Mouse (Mus musculus): ENCODE results near the gene Cpm. TPM values are rescaled to one million over a fixed set of nuclear protein-coding genes. Genes with fewer than 3 reads are reported as not detected.
A peak's percentile ranks its signal among the peaks of the same experiment; 100 is the strongest.

Gene Cpm
- polyA plus RNA-seq, 1 experiment from 2014 or later, result 6.2 TPM

GRCm38 (mm10) chr10:117643711-117644428 is 14.6 kb downstream of the Cpm start:
- no peaks in the 10 kb centered on the region for H3K27me3 ChIP-seq
- no peak overlapping the region for H3K4me2 ChIP-seq
- H3K27ac ChIP-seq (replicated peaks), result no peak overlapping the region
- H3K9me3 ChIP-seq, result no peaks in the 10 kb centered on the region
- no peak overlapping the region for H3K4me3 ChIP-seq
- peaks cover 21% of the 10 kb centered on the region for H3K4me1 ChIP-seq (replicated peaks)
- ATAC-seq (ENCODE audit: low read depth), result no peak
- no peaks in the 10 kb centered on the region for H3K36me3 ChIP-seq
- H3K9ac ChIP-seq, result no peak overlapping the region
- WGBS, result 78% methylated on average over 12 of the region's 12 CpGs

GRCm38 (mm10) chr10:117644429-117644748 is 15.1 kb downstream of the Cpm start:
- Histone ChIP-seq H3K4me3 (no peak overlapping the region), H3K36me3 (no peaks in the 10 kb centered on the region), H3K9ac (no peak overlapping the region), H3K4me2 (no peak overlapping the region), H3K27ac (replicated peaks) (no peak overlapping the region), H3K27me3 (no peaks in the 10 kb centered on the region), H3K9me3 (no peaks in the 10 kb centered on the region), H3K4me1 (replicated peaks) (peaks cover 21% of the 10 kb centered on the region)
- ATAC-seq (ENCODE audit: low read depth), result no peak
- WGBS, result 70% methylated on average over 8 of the region's 8 CpGs

DNA sequence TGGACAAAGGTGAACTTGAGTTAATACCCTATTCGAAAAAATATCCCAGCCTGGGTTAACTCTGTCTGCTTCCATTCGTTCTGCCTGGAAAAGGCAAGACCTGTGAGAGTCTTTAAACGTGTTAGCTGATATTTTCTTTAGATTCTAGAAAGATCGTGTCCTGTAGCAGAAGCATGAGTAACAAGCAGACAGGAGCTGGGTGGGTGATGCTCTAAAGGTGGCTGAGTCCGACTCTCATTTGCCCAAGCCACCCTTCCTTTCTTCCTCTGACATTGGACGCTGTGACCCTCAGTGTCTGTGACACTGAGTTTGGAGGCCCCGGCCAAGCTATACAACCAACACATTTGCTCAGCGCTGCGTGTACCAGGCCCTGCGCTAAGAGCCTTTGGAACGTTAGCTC is 15.5 kb downstream of the Cpm start:
- 82% methylated on average over 11 of the region's 11 CpGs for whole genome bisulfite sequencing

DNA sequence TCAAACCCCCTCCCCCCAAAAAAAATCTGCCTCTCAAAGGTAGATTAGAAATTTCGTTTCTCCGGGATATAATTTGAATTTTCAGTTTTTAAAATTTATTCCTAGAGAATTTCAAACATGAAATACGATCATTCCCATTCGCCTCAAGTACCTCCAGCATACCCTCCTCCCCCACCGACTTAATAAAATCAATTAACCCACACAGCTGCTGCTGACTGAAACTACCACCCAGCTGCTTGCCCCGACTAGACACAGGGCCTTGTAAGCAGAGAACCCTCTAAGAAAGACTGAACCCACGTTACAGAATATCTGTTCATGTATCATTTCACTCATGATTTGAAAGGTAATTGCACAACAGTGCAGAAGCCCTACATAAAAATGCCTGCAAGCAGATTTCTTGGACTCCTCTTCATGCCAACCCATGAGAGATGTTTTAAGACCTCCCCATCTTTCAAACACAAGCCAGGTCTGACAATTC is 16.2 kb downstream of the Cpm start:
- Histone ChIP-seq H3K27me3 (no peaks in the 10 kb centered on the region), H3K27ac (replicated peaks) (no peak overlapping the region), H3K9ac (no peak overlapping the region), H3K9me3 (no peaks in the 10 kb centered on the region), H3K36me3 (no peaks in the 10 kb centered on the region), H3K4me3 (no peak overlapping the region), H3K4me2 (no peak overlapping the region), H3K4me1 (replicated peaks) (peaks cover 21% of the 10 kb centered on the region)
- ATAC-seq (ENCODE audit: low read depth), result no peak
- 52% methylated on average over 7 of the region's 7 CpGs for WGBS

More for the DNA sequence above, 15.5 kb downstream of the Cpm start:
- Histone ChIP-seq H3K4me1 (replicated peaks) (peaks cover 21% of the 10 kb centered on the region), H3K4me3 (no peak overlapping the region), H3K36me3 (no peaks in the 10 kb centered on the region), H3K9me3 (no peaks in the 10 kb centered on the region), H3K27me3 (no peaks in the 10 kb centered on the region), H3K4me2 (no peak overlapping the region), H3K9ac (no peak overlapping the region), H3K27ac (replicated peaks) (no peak overlapping the region)
- ATAC-seq (ENCODE audit: low read depth), result no peak

DNA sequence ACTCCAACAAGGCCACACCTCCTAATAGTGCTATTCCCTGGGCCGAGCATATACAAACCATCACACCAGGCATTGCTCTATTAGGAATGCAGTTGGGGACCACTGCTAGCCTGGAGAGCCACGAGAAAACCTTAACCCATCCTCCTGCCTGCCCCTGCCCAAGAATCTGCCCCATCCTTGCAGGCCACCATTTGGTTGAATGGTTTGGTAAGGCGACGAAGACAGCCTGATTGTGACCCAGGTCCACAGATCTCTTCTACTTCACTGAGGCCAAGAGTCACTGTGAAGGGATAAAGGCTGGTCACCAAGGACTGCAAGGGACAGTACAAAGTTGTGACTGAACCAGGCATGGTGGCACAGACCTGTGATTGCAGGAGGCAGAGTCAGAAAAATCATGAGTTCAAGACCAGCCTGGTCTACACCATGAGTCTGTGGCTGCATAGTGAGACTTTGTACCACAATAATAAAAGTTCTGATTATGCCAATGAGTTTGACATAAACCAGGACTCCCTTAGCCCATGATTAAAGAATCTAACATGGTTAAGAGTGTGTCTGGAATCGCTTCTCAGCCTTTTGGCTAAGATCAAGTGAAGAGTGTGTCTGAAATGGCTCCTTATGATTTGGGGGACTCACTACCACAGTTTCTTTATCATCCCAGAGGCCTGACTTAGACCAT is 17.3 kb downstream of the Cpm start:
- 90% methylated on average over 5 of the region's 5 CpGs for WGBS
- Histone ChIP-seq H3K4me2 (no peak overlapping the region), H3K4me3 (no peak overlapping the region), H3K4me1 (replicated peaks) (peaks cover 21% of the 10 kb centered on the region), H3K9me3 (no peaks in the 10 kb centered on the region), H3K9ac (no peak overlapping the region), H3K27me3 (no peaks in the 10 kb centered on the region), H3K36me3 (no peaks in the 10 kb centered on the region), H3K27ac (replicated peaks) (no peak overlapping the region)
- peak; percentile 17; the same call in 1 of the 2 replicates for ATAC-seq (ENCODE audit: low read depth)

DNA sequence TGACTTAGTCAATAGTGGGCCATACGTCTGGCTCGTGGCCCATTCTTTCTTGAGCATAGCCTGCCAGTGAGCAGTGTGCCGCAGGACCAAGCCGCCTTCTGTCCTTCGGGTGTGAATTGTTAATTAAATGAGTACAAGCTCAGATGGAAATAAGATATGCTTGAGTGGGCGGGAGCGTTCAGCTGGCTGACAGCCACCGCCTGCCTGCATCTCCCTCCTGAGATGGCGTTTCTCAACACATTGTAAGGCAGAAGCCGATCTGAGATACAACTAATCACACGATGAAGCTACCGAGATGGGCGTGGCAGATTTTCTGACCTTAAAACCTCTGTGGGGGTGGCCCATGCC is 17.8 kb downstream of the Cpm start:
- Histone ChIP-seq H3K27ac (replicated peaks) (no peak overlapping the region), H3K4me3 (no peak overlapping the region), H3K27me3 (no peaks in the 10 kb centered on the region), H3K9ac (no peak overlapping the region), H3K9me3 (no peaks in the 10 kb centered on the region), H3K36me3 (no peaks in the 10 kb centered on the region), H3K4me1 (replicated peaks) (peaks cover 21% of the 10 kb centered on the region), H3K4me2 (no peak overlapping the region)
- peak; percentile 51; the same call in 1 of the 2 replicates for ATAC-seq (ENCODE audit: low read depth)
- 50% methylated on average over 13 of the region's 13 CpGs for WGBS

- Histone ChIP-seq H3K4me3 (no peak overlapping the region), H3K27me3 (no peaks in the 10 kb centered on the region), H3K4me1 (replicated peaks) (peaks cover 21% of the 10 kb centered on the region), H3K9me3 (no peaks in the 10 kb centered on the region), H3K36me3 (no peaks in the 10 kb centered on the region), H3K9ac (no peak overlapping the region), H3K27ac (replicated peaks) (no peak overlapping the region), H3K4me2 (no peak overlapping the region)
- no peak for ATAC-seq (ENCODE audit: low read depth)
- 86% methylated on average over 2 of the region's 2 CpGs for WGBS
Measured at GRCm38 (mm10) chr10:117647964-117648472, 18.7 kb downstream of the Cpm start.

DNA sequence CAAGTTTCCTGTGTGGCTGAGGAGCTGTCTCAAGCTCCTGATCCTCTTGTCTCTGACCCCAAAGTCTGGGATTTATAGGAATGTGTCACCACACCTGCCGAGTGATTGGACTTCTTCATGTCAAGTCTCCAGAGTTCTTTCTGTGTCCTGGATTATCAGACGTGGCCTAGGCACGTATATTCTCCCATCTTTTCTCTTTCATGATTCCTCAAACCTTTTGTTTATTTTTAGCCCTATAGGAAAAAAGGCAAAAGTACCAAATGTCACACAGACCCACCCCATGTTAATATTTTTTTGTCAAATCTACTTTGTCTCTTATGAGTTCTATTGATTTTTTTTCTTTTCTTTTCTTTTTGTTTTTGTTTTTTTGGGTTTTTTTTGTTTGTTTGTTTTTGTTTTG is 19.3 kb downstream of the Cpm start:
- WGBS, result 93% methylated on average over 3 of the region's 3 CpGs
- Histone ChIP-seq H3K4me2 (no peak overlapping the region), H3K4me1 (replicated peaks) (peaks cover 20% of the 10 kb centered on the region), H3K9me3 (no peaks in the 10 kb centered on the region), H3K36me3 (no peaks in the 10 kb centered on the region), H3K27me3 (no peaks in the 10 kb centered on the region), H3K4me3 (no peak overlapping the region), H3K27ac (replicated peaks) (no peak overlapping the region), H3K9ac (no peak overlapping the region)
- no peak for ATAC-seq (ENCODE audit: low read depth)

DNA sequence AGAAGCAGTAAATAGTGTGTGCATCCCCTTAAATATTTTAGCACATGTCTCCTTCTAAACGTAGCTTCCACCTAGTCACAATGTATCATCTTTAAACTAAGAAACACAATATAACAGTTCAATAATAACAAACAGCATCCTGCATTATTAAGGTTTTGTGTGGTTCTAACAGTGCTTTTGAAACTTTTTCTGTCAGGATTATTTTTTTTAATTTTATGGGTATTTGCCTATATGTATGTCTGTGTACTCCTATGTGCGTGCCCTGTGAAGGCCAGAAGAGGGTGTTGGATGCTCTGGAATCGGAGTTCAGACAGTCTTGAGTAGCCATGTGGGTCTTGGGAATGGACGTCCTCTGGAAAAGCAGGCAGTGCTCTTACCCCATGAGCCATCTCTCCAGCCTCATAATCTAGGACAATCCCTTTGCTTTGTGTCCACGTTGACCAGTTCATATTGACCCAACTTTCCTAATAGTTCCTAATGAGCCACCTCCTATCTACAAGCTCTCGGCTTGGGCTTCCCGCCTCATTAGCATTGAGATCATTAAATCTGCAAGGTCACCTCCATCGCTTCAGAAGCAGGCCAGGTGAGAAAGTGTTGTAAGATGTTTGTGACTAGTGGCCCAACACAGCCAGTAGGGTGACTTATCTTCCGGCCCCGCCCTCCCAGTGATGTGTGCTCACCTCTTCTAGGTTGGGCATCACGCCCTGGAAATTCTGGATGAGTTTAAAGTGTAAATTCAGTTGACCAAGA is 20.2 kb downstream of the Cpm start:
- Histone ChIP-seq H3K9ac (no peak overlapping the region), H3K27me3 (no peaks in the 10 kb centered on the region), H3K4me3 (no peak overlapping the region), H3K9me3 (no peaks in the 10 kb centered on the region), H3K4me1 (replicated peaks) (peaks cover 12% of the 10 kb centered on the region), H3K27ac (replicated peaks) (no peak overlapping the region), H3K36me3 (no peaks in the 10 kb centered on the region), H3K4me2 (no peak overlapping the region)
- 87% methylated on average over 11 of the region's 11 CpGs for WGBS
- ATAC-seq (ENCODE audit: low read depth), result no peak

GRCm38 (mm10) chr10:117650042-117650655 is 20.8 kb downstream of the Cpm start:
- H3K4me3 ChIP-seq, result no peak overlapping the region
- H3K36me3 ChIP-seq, result no peaks in the 10 kb centered on the region
- WGBS, result 92% methylated on average over 12 of the region's 12 CpGs
- no peak overlapping the region for H3K27ac ChIP-seq (replicated peaks)
- H3K27me3 ChIP-seq, result no peaks in the 10 kb centered on the region
- H3K4me1 ChIP-seq (replicated peaks), result peaks cover 12% of the 10 kb centered on the region
- no peak overlapping the region for H3K9ac ChIP-seq
- H3K9me3 ChIP-seq, result no peaks in the 10 kb centered on the region
- no peak overlapping the region for H3K4me2 ChIP-seq
- no peak for ATAC-seq (ENCODE audit: low read depth)

DNA sequence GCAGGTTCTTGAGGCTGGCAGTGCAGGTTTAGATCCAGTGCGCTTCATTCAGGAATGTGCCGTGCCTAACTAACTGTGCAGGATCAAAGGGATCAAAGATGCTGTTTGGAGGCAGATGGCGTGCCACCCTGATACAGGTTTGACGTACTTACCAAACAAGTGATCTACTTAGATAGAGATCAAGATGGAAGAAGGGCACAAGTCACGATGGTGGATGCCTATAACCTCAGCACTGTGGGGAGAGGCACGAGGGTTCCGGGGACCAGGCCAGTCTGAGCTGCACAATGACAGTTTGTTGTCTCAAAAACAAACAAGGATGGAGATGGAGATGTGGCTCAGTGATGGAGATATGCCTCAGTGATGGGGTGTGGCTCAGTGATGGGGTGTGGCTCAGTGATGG is 21.4 kb downstream of the Cpm start:
- no peaks in the 10 kb centered on the region for H3K9me3 ChIP-seq
- H3K4me3 ChIP-seq, result no peak overlapping the region
- H3K4me1 ChIP-seq (replicated peaks), result peaks cover 11% of the 10 kb centered on the region
- no peaks in the 10 kb centered on the region for H3K27me3 ChIP-seq
- no peak overlapping the region for H3K27ac ChIP-seq (replicated peaks)
- ATAC-seq (ENCODE audit: low read depth), result no peak
- WGBS, result 93% methylated on average over 7 of the region's 7 CpGs
- H3K36me3 ChIP-seq, result no peaks in the 10 kb centered on the region
- no peak overlapping the region for H3K9ac ChIP-seq
- no peak overlapping the region for H3K4me2 ChIP-seq
